Mouse (Mus musculus) neural tube, embryonic 13.5 days (tissue): Measurements from ENCODE around the gene Mmp9. TPM values are rescaled to one million over a fixed set of nuclear protein-coding genes. Genes with fewer than 3 reads are reported as not detected.

Experiments used
- ATAC-seq: fragments of 200-750 bp; cut with Nextera tagmentation; 2 replicates; pipeline ENCODE4 v1.8.0; 2017; ENCODE audit warnings: low read depth, mild to moderate bottlenecking, moderate TSS enrichment, moderate library complexity
- H3K27ac ChIP-seq: fragments of 300-500 bp; sonication (generic); replicated peaks from 2 replicates; pipeline ENCODE4 v1.5.1; 2015; ENCODE audit warnings: moderate library complexity, mild to moderate bottlenecking, inconsistent platforms
- H3K27me3 ChIP-seq: fragments of 300-500 bp; sonication (generic); 2 replicates; pipeline ENCODE4 v1.6.1; 2015; ENCODE audit warnings: mild to moderate bottlenecking, inconsistent platforms
- H3K36me3 ChIP-seq: fragments of 300-500 bp; sonication (generic); 2 replicates; pipeline ENCODE4 v1.6.1; 2015; ENCODE audit warnings: mild to moderate bottlenecking, inconsistent platforms
- H3K4me1 ChIP-seq: fragments of 300-500 bp; sonication (generic); replicated peaks from 2 replicates; pipeline ENCODE4 v1.6.1; 2015; ENCODE audit warnings: inconsistent platforms
- H3K4me2 ChIP-seq: fragments of 300-500 bp; sonication (generic); 2 replicates; pipeline ENCODE4 v1.6.1; 2015; ENCODE audit warnings: inconsistent platforms, mild to moderate bottlenecking, moderate library complexity
- H3K4me3 ChIP-seq: fragments of 300-500 bp; sonication (generic); 2 replicates; pipeline ENCODE4 v1.5.1; 2015; ENCODE audit warnings: mild to moderate bottlenecking, inconsistent platforms
- H3K9ac ChIP-seq: fragments of 300-500 bp; sonication (generic); 2 replicates; pipeline ENCODE4 v1.6.1; 2015; ENCODE audit warnings: moderate library complexity, mild to moderate bottlenecking, inconsistent platforms
- H3K9me3 ChIP-seq: fragments of 300-500 bp; sonication (generic); 2 replicates; pipeline ENCODE4 v1.6.1; 2016; ENCODE audit warnings: inconsistent platforms
- WGBS: fragments of 180-500 bp; shearing (Covaris S2); methylation state at CpG from one replicate; pipeline ENCODE4 v1.1.7; 2015; 5-methylcytosine and 5-hydroxymethylcytosine counted together
- polyA plus RNA-seq: library from polyadenylated mRNA; unstranded; fragments of >200 nt; fragmentation: Nextera tagmentation; extraction: Ambion mirVana; gene quantifications from 2 replicates; pipeline ENCODE4 v1.2.1, GENCODE M21; 2015

Mmp9 gene
- polyA plus RNA-seq, 1 experiment from 2014 or later: 17.1 TPM

- H3K9ac ChIP-seq: no peak overlapping the region
- H3K27me3 ChIP-seq: peaks cover 52% of the 10 kb centered on the region
- no peak for ATAC-seq
- H3K4me1 ChIP-seq: peaks cover 34% of the 10 kb centered on the region
- H3K36me3 ChIP-seq: no peaks in the 10 kb centered on the region
- 21% methylated on average over 5 of the region's 5 CpGs for WGBS
- H3K9me3 ChIP-seq: no peaks in the 10 kb centered on the region
- no peak overlapping the region for H3K27ac ChIP-seq
- no peak overlapping the region for H3K4me2 ChIP-seq
- H3K4me3 ChIP-seq: no peak overlapping the region
These were observed 2.2 kb downstream of the Mmp9 start for GRCm38 (mm10) chr2:164942692-164943290.

- Histone ChIP-seq H3K27me3 (peaks cover 83% of the 10 kb centered on the region), H3K27ac (no peak overlapping the region), H3K9ac (no peak overlapping the region), H3K4me1 (peaks cover 19% of the 10 kb centered on the region), H3K36me3 (no peaks in the 10 kb centered on the region), H3K4me2 (no peak overlapping the region), H3K9me3 (no peaks in the 10 kb centered on the region), H3K4me3 (no peak overlapping the region)
- WGBS: 37% methylated on average over 4 of the region's 4 CpGs
- no peak; the same call in 1 of the 2 replicates for ATAC-seq
These were observed 6.9 kb downstream of the Mmp9 start for GRCm38 (mm10) chr2:164947506-164947905.

- H3K4me1 ChIP-seq: peaks cover 20% of the 10 kb centered on the region
- H3K9ac ChIP-seq: no peak overlapping the region
- H3K27me3 ChIP-seq: peaks cover 84% of the 10 kb centered on the region
- 0 out of 2 replicates have a peak overlapping the region, but pooled peaks have one; percentile 1 for H3K4me2 ChIP-seq
- no peak; the same call in 1 of the 2 replicates for ATAC-seq
- 3% methylated on average over 6 of the region's 7 CpGs for WGBS
- H3K4me3 ChIP-seq: no peak overlapping the region
- H3K36me3 ChIP-seq: no peaks in the 10 kb centered on the region
- H3K9me3 ChIP-seq: no peaks in the 10 kb centered on the region
- no peak overlapping the region for H3K27ac ChIP-seq
These were observed 7.3 kb downstream of the Mmp9 start for GRCm38 (mm10) chr2:164947930-164948329.

- Histone ChIP-seq H3K9me3 (no peaks in the 10 kb centered on the region), H3K27ac (no peak overlapping the region), H3K4me2 (peak overlapping the region; percentile 44), H3K4me1 (peaks cover 23% of the 10 kb centered on the region), H3K27me3 (peaks cover 90% of the 10 kb centered on the region), H3K36me3 (no peaks in the 10 kb centered on the region), H3K9ac (peak overlapping the region; percentile 47), H3K4me3 (peak overlapping the region; percentile 18; the same call in 1 of the 2 replicates)
- WGBS: 6% methylated on average over 25 of the region's 25 CpGs
- no peak for ATAC-seq
These were observed 8.4 kb downstream of the Mmp9 start for GRCm38 (mm10) chr2:164948962-164949361.

- Histone ChIP-seq H3K4me1 (peaks cover 23% of the 10 kb centered on the region), H3K4me2 (no peak overlapping the region), H3K9me3 (no peaks in the 10 kb centered on the region), H3K4me3 (no peak overlapping the region), H3K27me3 (peaks cover 91% of the 10 kb centered on the region), H3K36me3 (no peaks in the 10 kb centered on the region), H3K9ac (no peak overlapping the region), H3K27ac (no peak overlapping the region)
- no peak for ATAC-seq
- 32% methylated on average over 13 of the region's 13 CpGs for WGBS
These were observed 9.9 kb downstream of the Mmp9 start for GRCm38 (mm10) chr2:164950501-164950900.

- Histone ChIP-seq H3K4me3 (no peak overlapping the region), H3K4me2 (no peak overlapping the region), H3K27ac (no peak overlapping the region), H3K9me3 (no peaks in the 10 kb centered on the region), H3K27me3 (peaks cover 91% of the 10 kb centered on the region), H3K4me1 (peaks cover 23% of the 10 kb centered on the region), H3K9ac (no peak overlapping the region), H3K36me3 (no peaks in the 10 kb centered on the region)
- no peak for ATAC-seq
- WGBS: 82% methylated on average over 4 of the region's 4 CpGs
These were observed 11.2 kb downstream of the Mmp9 start for GRCm38 (mm10) chr2:164951745-164952144.

GRCm38 (mm10) chr2:164952448-164952847 is 11.9 kb downstream of the Mmp9 start:
- H3K27me3 ChIP-seq: peaks cover 84% of the 10 kb centered on the region
- H3K36me3 ChIP-seq: no peaks in the 10 kb centered on the region
- no peak overlapping the region for H3K27ac ChIP-seq
- no peak overlapping the region for H3K4me3 ChIP-seq
- no peak overlapping the region for H3K4me2 ChIP-seq
- H3K9me3 ChIP-seq: no peaks in the 10 kb centered on the region
- ATAC-seq: no peak
- peaks cover 23% of the 10 kb centered on the region for H3K4me1 ChIP-seq
- H3K9ac ChIP-seq: no peak overlapping the region
- WGBS: 42% methylated on average over 13 of the region's 13 CpGs

GRCm38 (mm10) chr2:164953224-164953623 is 12.6 kb downstream of the Mmp9 start:
- H3K4me1 ChIP-seq: peaks cover 15% of the 10 kb centered on the region

GRCm38 (mm10) chr2:164955725-164956124 is 15.1 kb downstream of the Mmp9 start:
- Histone ChIP-seq H3K4me2 (no peak overlapping the region), H3K9me3 (no peaks in the 10 kb centered on the region), H3K4me1 (peaks cover 11% of the 10 kb centered on the region), H3K9ac (no peak overlapping the region), H3K27ac (no peak overlapping the region), H3K27me3 (peaks cover 52% of the 10 kb centered on the region), H3K4me3 (no peak overlapping the region), H3K36me3 (no peaks in the 10 kb centered on the region)
- WGBS: 72% methylated on average over 4 of the region's 4 CpGs
- ATAC-seq: no peak

More at GRCm38 (mm10) chr2:164953224-164953623, 12.6 kb downstream of the Mmp9 start:
- H3K9me3 ChIP-seq: no peaks in the 10 kb centered on the region
- peak; percentile 82 for ATAC-seq
- WGBS: under 1% methylated on average over 21 of the region's 21 CpGs
- H3K4me2 ChIP-seq: peak overlapping the region; percentile 15
- H3K36me3 ChIP-seq: no peaks in the 10 kb centered on the region
- H3K27ac ChIP-seq: no peak overlapping the region
- peaks cover 77% of the 10 kb centered on the region for H3K27me3 ChIP-seq
- H3K4me3 ChIP-seq: no peak overlapping the region
- no peak overlapping the region for H3K9ac ChIP-seq

- H3K4me3 ChIP-seq: no peak overlapping the region
These were observed 15.6 kb downstream of the Mmp9 start for GRCm38 (mm10) chr2:164956195-164956594.

GRCm38 (mm10) chr2:164957548-164958315 is 17.2 kb downstream of the Mmp9 start:
- Histone ChIP-seq H3K4me3 (no peak overlapping the region), H3K27me3 (peaks cover 31% of the 10 kb centered on the region), H3K4me1 (peaks cover 21% of the 10 kb centered on the region), H3K36me3 (no peaks in the 10 kb centered on the region), H3K4me2 (no peak overlapping the region), H3K27ac (no peak overlapping the region), H3K9ac (no peak overlapping the region), H3K9me3 (no peaks in the 10 kb centered on the region)
- no peak for ATAC-seq
- WGBS: 65% methylated on average over 9 of the region's 9 CpGs

More at GRCm38 (mm10) chr2:164956195-164956594, 15.6 kb downstream of the Mmp9 start:
- Histone ChIP-seq H3K4me2 (no peak overlapping the region), H3K27ac (no peak overlapping the region), H3K4me1 (peaks cover 15% of the 10 kb centered on the region), H3K9ac (no peak overlapping the region), H3K27me3 (peaks cover 47% of the 10 kb centered on the region), H3K36me3 (no peaks in the 10 kb centered on the region), H3K9me3 (no peaks in the 10 kb centered on the region)
- no peak for ATAC-seq
- WGBS: 71% methylated on average over 5 of the region's 5 CpGs

- peak within 1 kb of the TSS; percentile 71 for H3K9ac ChIP-seq
- WGBS: under 1% methylated on average over 33 of the region's 54 CpGs
- no peaks in the 10 kb centered on the region for H3K9me3 ChIP-seq
- H3K4me1 ChIP-seq: peaks cover 42% of the 10 kb centered on the region
- H3K36me3 ChIP-seq: no peaks in the 10 kb centered on the region
- H3K27ac ChIP-seq: peak within 1 kb of the TSS; percentile 29; the same call in 1 of the 2 replicates
- peak within 1 kb of the TSS; percentile 52 for H3K4me3 ChIP-seq
- H3K27me3 ChIP-seq: peaks cover 11% of the 10 kb centered on the region
- peak; percentile 40; the same call in 1 of the 2 replicates for ATAC-seq
- peak within 1 kb of the TSS; percentile 60 for H3K4me2 ChIP-seq
These were observed 20.3 kb downstream of the Mmp9 start, which contains the start of gene Slc12a5 for GRCm38 (mm10) chr2:164960716-164961441. TSS of gene Slc12a5 (plus strand) at chr2:164960802.
